In genomic region chr5:53947549-53948183, GRCm38 (mm10) we compare ENCODE assay signal across 11 mouse cellular contexts. TPM values are rescaled to one million over a fixed set of nuclear protein-coding genes. Genes with fewer than 3 reads are reported as not detected.
DNase-seq lines count a peak whose midpoint lies in the region; ATAC-seq lines count a peak whose summit lies in the region.
"Had no signal": no experiment of that assay in that cellular context is flagged by ENCODE, and none has a peak within 500 bp of the region (broad histone marks: within the 10 kb centered on the region; RNA-seq: fewer than 3 reads in every experiment).

No protein-coding gene starts in this region.

- no peaks in the 10 kb centered on the region for H3K9me3 ChIP-seq in forebrain, embryonic 12.5 days
- H3K9me3 ChIP-seq in forebrain, embryonic 11.5 days (ENCODE audit: control insufficient read depth, low read length), result no peaks in the 10 kb centered on the region
- no peaks in the 10 kb centered on the region for H3K9me3 ChIP-seq in lung, embryonic 15.5 days
- no peaks in the 10 kb centered on the region for H3K9me3 ChIP-seq in intestine, embryonic 15.5 days
- H3K9me3 ChIP-seq: embryonic facial prominence, embryonic 13.5 days; limb, embryonic 15.5 days; stomach, embryonic 15.5 days had no signal

- peak; percentile 78; the same call in 1 of the 2 replicates for ATAC-seq in forebrain, embryonic 12.5 days (ENCODE audit: low FRiP score)
- no peak for ATAC-seq in forebrain, embryonic 11.5 days (replicated peaks; ENCODE audit: low FRiP score)
- ATAC-seq in lung, embryonic 15.5 days (ENCODE audit: borderline replicate concordance, extremely low read depth, low FRiP score, low TSS enrichment), result peak; percentile 60; the same call in 1 of the 2 replicates
- ATAC-seq in intestine, embryonic 15.5 days, result peak; percentile 28; the same call in 1 of the 2 replicates

- no peak for DNase-seq in forebrain, embryonic 11.5 days (ENCODE audit: low spot score)
- no peak for DNase-seq in lung, postnatal 25 days (ENCODE audit: low spot score)
- peak; percentile 62 for DNase-seq in right cerebral cortex, postnatal 14 days
- DNase-seq in T-cell, adult 2 months (ENCODE audit: low spot score), result no peak
- DNase-seq in embryo, embryonic 9.5 days (ENCODE audit: extremely low spot score), result no peak

- H3K27me3 ChIP-seq in forebrain, embryonic 12.5 days, result no peaks in the 10 kb centered on the region
- H3K27me3 ChIP-seq in forebrain, embryonic 11.5 days (ENCODE audit: control insufficient read depth, insufficient read depth, low read length), result no peaks in the 10 kb centered on the region
- no peaks in the 10 kb centered on the region for H3K27me3 ChIP-seq in lung, embryonic 15.5 days
- no peaks in the 10 kb centered on the region for H3K27me3 ChIP-seq in intestine, embryonic 15.5 days (replicated peaks)
- H3K27me3 ChIP-seq: embryonic facial prominence, embryonic 13.5 days; limb, embryonic 15.5 days; stomach, embryonic 15.5 days had no signal

- no peak overlapping the region for H3K4me2 ChIP-seq in forebrain, embryonic 12.5 days
- no peak overlapping the region for H3K4me2 ChIP-seq in forebrain, embryonic 11.5 days (ENCODE audit: low read depth, low read length, severe bottlenecking)
- no peak overlapping the region for H3K4me2 ChIP-seq in lung, embryonic 15.5 days
- H3K4me2 ChIP-seq in intestine, embryonic 15.5 days (replicated peaks), result no peak overlapping the region
- H3K4me2 ChIP-seq: embryonic facial prominence, embryonic 13.5 days; limb, embryonic 15.5 days; stomach, embryonic 15.5 days had no signal

- no peaks in the 10 kb centered on the region for H3K36me3 ChIP-seq in forebrain, embryonic 12.5 days (replicated peaks)
- no peaks in the 10 kb centered on the region for H3K36me3 ChIP-seq in forebrain, embryonic 11.5 days (ENCODE audit: control insufficient read depth, insufficient read depth, low read length)
- H3K36me3 ChIP-seq in lung, embryonic 15.5 days, result no peaks in the 10 kb centered on the region
- H3K36me3 ChIP-seq in intestine, embryonic 15.5 days, result no peaks in the 10 kb centered on the region
- H3K36me3 ChIP-seq: embryonic facial prominence, embryonic 13.5 days; limb, embryonic 15.5 days; stomach, embryonic 15.5 days had no signal

- no peak overlapping the region for H3K4me3 ChIP-seq in forebrain, embryonic 12.5 days (replicated peaks)
- H3K4me3 ChIP-seq in forebrain, embryonic 11.5 days (ENCODE audit: low read depth, low read length), result no peak overlapping the region
- H3K4me3 ChIP-seq in lung, embryonic 15.5 days, result no peak overlapping the region
- H3K4me3 ChIP-seq in intestine, embryonic 15.5 days (replicated peaks), result no peak overlapping the region
- H3K4me3 ChIP-seq: embryonic facial prominence, embryonic 13.5 days; limb, embryonic 15.5 days; stomach, embryonic 15.5 days had no signal

- H3K27ac ChIP-seq in forebrain, embryonic 12.5 days, result 0 out of 2 replicates have a peak overlapping the region, but pooled peaks have one; percentile 33
- no peak overlapping the region for H3K27ac ChIP-seq in forebrain, embryonic 11.5 days (ENCODE audit: low read depth, low read length)
- H3K27ac ChIP-seq in lung, embryonic 15.5 days, result peak overlapping the region; percentile 50; the same call in 1 of the 2 replicates
- H3K27ac ChIP-seq in intestine, embryonic 15.5 days, result no peak overlapping the region
- H3K27ac ChIP-seq: embryonic facial prominence, embryonic 13.5 days; limb, embryonic 15.5 days; stomach, embryonic 15.5 days had no signal

- H3K9ac ChIP-seq in forebrain, embryonic 12.5 days, result no peak overlapping the region
- no peak overlapping the region for H3K9ac ChIP-seq in forebrain, embryonic 11.5 days (ENCODE audit: low read length)
- no peak overlapping the region for H3K9ac ChIP-seq in lung, embryonic 15.5 days
- H3K9ac ChIP-seq in intestine, embryonic 15.5 days, result no peak overlapping the region
- H3K9ac ChIP-seq: embryonic facial prominence, embryonic 13.5 days; limb, embryonic 15.5 days; stomach, embryonic 15.5 days had no signal

- H3K4me1 ChIP-seq in forebrain, embryonic 12.5 days, result peaks cover 12% of the 10 kb centered on the region; the same call in 1 of the 2 replicates
- no peaks in the 10 kb centered on the region for H3K4me1 ChIP-seq in forebrain, embryonic 11.5 days (replicated peaks; ENCODE audit: control insufficient read depth, insufficient read depth, low read length)
- H3K4me1 ChIP-seq in lung, embryonic 15.5 days, result peaks cover 26% of the 10 kb centered on the region
- peaks cover 18% of the 10 kb centered on the region; the same call in 1 of the 2 replicates for H3K4me1 ChIP-seq in intestine, embryonic 15.5 days (replicated peaks)

- WGBS in forebrain, embryonic 12.5 days, result 42% methylated on average over 9 of the region's 9 CpGs
- WGBS in forebrain, embryonic 11.5 days, result 59% methylated on average over 9 of the region's 9 CpGs
- 22% methylated on average over 9 of the region's 9 CpGs for WGBS in lung, embryonic 15.5 days
- WGBS in intestine, embryonic 15.5 days, result 36% methylated on average over 9 of the region's 9 CpGs

RNA-seq across cellular contexts. Expression of gene Stim2, which starts 50.6 kb away (rescaled TPM):
- 21.8 and 22.6 TPM in 2 replicates for polyA plus RNA-seq in forebrain, embryonic 12.5 days (2016; fragmentation: Nextera tagmentation; extraction: Ambion mirVana)
- polyA plus RNA-seq in forebrain, embryonic 11.5 days (2014; fragmentation: Nextera tagmentation; extraction: Ambion mirVana), result 21.1 and 25.4 TPM in 2 replicates
- 19.6 and 25.2 TPM in 2 replicates for polyA plus RNA-seq in lung, embryonic 15.5 days (2015; fragmentation: Nextera tagmentation; extraction: Ambion mirVana)
- polyA plus RNA-seq in intestine, embryonic 15.5 days (2015; fragmentation: Nextera tagmentation; extraction: Ambion mirVana), result 16.1 and 17.8 TPM in 2 replicates

Comparison
In these comparisons a context has a peak if more than half of its experiments do, and no peak if none do; other contexts are left out.
1. H3K27ac ChIP-seq: peak in forebrain, embryonic 12.5 days (single experiment) and lung, embryonic 15.5 days (single experiment); none in forebrain, embryonic 11.5 days (single experiment) and intestine, embryonic 15.5 days (single experiment).